Mouse (Mus musculus): ENCODE data around the gene Gm4302. TPM values are rescaled to one million over a fixed set of nuclear protein-coding genes. Genes with fewer than 3 reads are reported as not detected.
"Not testable (repeated sequence)": the region's sequence is repeated elsewhere in the genome, so short reads cannot be mapped to it uniquely, and the experiment has no call there.

The Gm4302 gene
- polyA plus RNA-seq (2015; fragmentation: Nextera tagmentation; extraction: Ambion mirVana), result not detected in 2 replicates

- H3K4me3 ChIP-seq; H3K27ac ChIP-seq (replicated peaks); H3K9ac ChIP-seq (replicated peaks); H3K9me3 ChIP-seq; H3K27me3 ChIP-seq; H3K4me2 ChIP-seq (replicated peaks); ATAC-seq (replicated peaks); H3K4me1 ChIP-seq; H3K36me3 ChIP-seq: not testable (repeated sequence)
- no CpG with 5 or more reads among the region's 3 CpGs for WGBS
Measured at GRCm38 (mm10) chr10:100340536-100340935, at the start of gene Gm4302. Gene Gm4302, plus strand, starts transcription at chr10:100340836.

GRCm38 (mm10) chr10:100296105-100296504 lies 44.5 kb upstream of the Gm4302 start:
- Histone ChIP-seq H3K4me2 (replicated peaks) (no peak overlapping the region), H3K4me1 (no peaks in the 10 kb centered on the region), H3K4me3 (no peak overlapping the region), H3K36me3 (no peaks in the 10 kb centered on the region), H3K9me3 (no peaks in the 10 kb centered on the region), H3K27me3 (no peaks in the 10 kb centered on the region), H3K9ac (replicated peaks) (no peak overlapping the region), H3K27ac (replicated peaks) (no peak overlapping the region)
- 71% methylated on average over 2 of the region's 2 CpGs for WGBS
- no peak for ATAC-seq (replicated peaks)

DNA sequence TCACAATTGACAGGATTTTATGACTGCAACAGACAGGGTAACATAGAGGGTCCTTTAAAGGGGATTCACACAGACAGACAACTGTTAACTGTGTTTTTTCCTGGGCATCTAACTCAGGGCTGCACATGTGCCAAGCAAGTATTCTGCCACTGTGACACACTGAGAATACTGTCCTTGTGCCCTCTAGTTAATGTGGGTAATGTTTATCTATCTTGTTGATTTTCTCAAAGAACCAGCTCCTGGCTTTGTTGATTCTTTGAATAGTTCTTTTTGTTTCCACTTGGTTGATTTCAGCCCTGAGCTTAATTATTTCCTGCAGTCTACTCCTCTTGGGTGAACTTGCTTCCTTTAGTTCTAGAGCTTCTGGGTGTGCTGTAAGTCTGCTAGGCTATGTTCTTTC lies 40.5 kb upstream of the Gm4302 start:
- not testable (repeated sequence) for H3K4me3 ChIP-seq; H3K27ac ChIP-seq (replicated peaks); H3K4me1 ChIP-seq; H3K36me3 ChIP-seq; H3K27me3 ChIP-seq; H3K4me2 ChIP-seq (replicated peaks); ATAC-seq (replicated peaks); H3K9me3 ChIP-seq; H3K9ac ChIP-seq (replicated peaks)

- not testable (repeated sequence) for H3K4me1 ChIP-seq; H3K9ac ChIP-seq (replicated peaks); H3K4me3 ChIP-seq; H3K27me3 ChIP-seq; ATAC-seq (replicated peaks); H3K36me3 ChIP-seq; H3K4me2 ChIP-seq (replicated peaks); H3K27ac ChIP-seq (replicated peaks); H3K9me3 ChIP-seq
- WGBS, result no CpG with 5 or more reads among the region's 2 CpGs
Measured at GRCm38 (mm10) chr10:100335376-100335775, 5.3 kb upstream of the Gm4302 start, which contains the start of gene Gm4301. Gene Gm4301, plus strand, starts transcription at chr10:100335676.

GRCm38 (mm10) chr10:100345672-100346071 lies 5.0 kb downstream of the Gm4302 start, which contains the start of gene Gm4303:
Gene Gm4303, plus strand, starts transcription at chr10:100345972.
- H3K4me3 ChIP-seq; ATAC-seq (replicated peaks); H3K4me1 ChIP-seq; H3K4me2 ChIP-seq (replicated peaks); H3K9me3 ChIP-seq; H3K36me3 ChIP-seq; H3K27me3 ChIP-seq; H3K27ac ChIP-seq (replicated peaks); H3K9ac ChIP-seq (replicated peaks): not testable (repeated sequence)
- WGBS, result no CpG with 5 or more reads among the region's 3 CpGs

GRCm38 (mm10) chr10:100350793-100351192 lies 10.2 kb downstream of the Gm4302 start, which contains the start of gene Gm4305:
Gene Gm4305, plus strand, starts transcription at chr10:100351093.
- H3K27me3 ChIP-seq; H3K27ac ChIP-seq (replicated peaks); H3K4me2 ChIP-seq (replicated peaks); H3K9me3 ChIP-seq; H3K4me3 ChIP-seq; H3K36me3 ChIP-seq; H3K4me1 ChIP-seq; ATAC-seq (replicated peaks); H3K9ac ChIP-seq (replicated peaks): not testable (repeated sequence)
- WGBS, result no CpG with 5 or more reads among the region's 3 CpGs

DNA sequence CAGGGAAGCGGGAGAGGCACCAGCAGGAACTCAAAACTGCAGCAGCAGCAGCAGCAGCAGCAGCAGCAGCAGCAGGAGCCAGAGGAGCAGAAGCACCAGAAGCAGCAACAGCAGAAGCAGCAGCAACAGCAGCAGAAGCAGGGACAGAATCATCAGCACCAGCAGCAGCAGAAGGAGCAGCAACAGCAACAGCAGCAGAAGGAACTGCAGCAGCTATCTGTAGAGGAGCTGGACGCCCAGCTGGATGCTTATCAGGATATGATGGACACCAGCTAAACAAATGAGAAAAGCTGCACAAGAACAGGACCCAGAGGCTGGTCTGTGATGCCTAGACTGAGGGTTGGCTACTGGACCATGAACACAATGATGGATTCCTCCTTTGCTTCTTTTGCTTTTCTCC lies 16.2 kb downstream of the Gm4302 start:
- not testable (repeated sequence) for ATAC-seq (replicated peaks)

GRCm38 (mm10) chr10:100361038-100361437 lies 20.4 kb downstream of the Gm4302 start, which contains the start of gene Gm4307:
Gene Gm4307, plus strand, starts transcription at chr10:100361338.
- not testable (repeated sequence) for H3K4me1 ChIP-seq; H3K9ac ChIP-seq (replicated peaks); H3K36me3 ChIP-seq; H3K4me2 ChIP-seq (replicated peaks); H3K9me3 ChIP-seq; H3K27ac ChIP-seq (replicated peaks); ATAC-seq (replicated peaks); H3K4me3 ChIP-seq; H3K27me3 ChIP-seq
- WGBS, result no CpG with 5 or more reads among the region's 3 CpGs

More for the DNA sequence above, 16.2 kb downstream of the Gm4302 start:
- H3K4me2 ChIP-seq (replicated peaks); H3K4me1 ChIP-seq; H3K27me3 ChIP-seq; H3K36me3 ChIP-seq; H3K9ac ChIP-seq (replicated peaks); H3K9me3 ChIP-seq; H3K4me3 ChIP-seq; H3K27ac ChIP-seq (replicated peaks): not testable (repeated sequence)
- WGBS, result 81% methylated on average over 2 of the region's 2 CpGs

- H3K4me3 ChIP-seq; H3K27ac ChIP-seq (replicated peaks); H3K4me2 ChIP-seq (replicated peaks); H3K27me3 ChIP-seq; H3K4me1 ChIP-seq; H3K9me3 ChIP-seq; ATAC-seq (replicated peaks); H3K9ac ChIP-seq (replicated peaks); H3K36me3 ChIP-seq: not testable (repeated sequence)
- WGBS, result no CpG with 5 or more reads among the region's 2 CpGs
Measured at GRCm38 (mm10) chr10:100382460-100382859, 41.8 kb downstream of the Gm4302 start, which contains the start of gene Gm4312. Gene Gm4312, minus strand, starts transcription at chr10:100382560.

Other genes with a start within 250 kb of the Gm4302 start
- gene Gm4301, start 5.2 kb upstream of the Gm4302 start, polyA plus RNA-seq (2015; fragmentation: Nextera tagmentation; extraction: Ambion mirVana), result not detected in 2 replicates
- gene Gm4303, start 5.1 kb downstream of the Gm4302 start, polyA plus RNA-seq (2015; fragmentation: Nextera tagmentation; extraction: Ambion mirVana), result not detected in 2 replicates
- gene Gm4305, start 10.3 kb downstream of the Gm4302 start, polyA plus RNA-seq (2015; fragmentation: Nextera tagmentation; extraction: Ambion mirVana), result not detected in 2 replicates
- not detected in 2 replicates for gene Gm4307, start 20.5 kb downstream of the Gm4302 start, polyA plus RNA-seq (2015; fragmentation: Nextera tagmentation; extraction: Ambion mirVana)
- not detected in 2 replicates for gene Gm4312, start 41.7 kb downstream of the Gm4302 start, polyA plus RNA-seq (2015; fragmentation: Nextera tagmentation; extraction: Ambion mirVana)
- 9.6 and 10.1 TPM in 2 replicates for gene Tmtc3, start 146.5 kb downstream of the Gm4302 start, polyA plus RNA-seq (2015; fragmentation: Nextera tagmentation; extraction: Ambion mirVana)
- gene Cep290, start 146.7 kb downstream of the Gm4302 start, polyA plus RNA-seq (2015; fragmentation: Nextera tagmentation; extraction: Ambion mirVana), result 6.9 and 7.7 TPM in 2 replicates
- gene 4930430F08Rik, start 249.6 kb downstream of the Gm4302 start, polyA plus RNA-seq (2015; fragmentation: Nextera tagmentation; extraction: Ambion mirVana), result 13.9 and 15.2 TPM in 2 replicates
- not detected in 2 replicates for gene 1700017N19Rik, start 249.6 kb downstream of the Gm4302 start, polyA plus RNA-seq (2015; fragmentation: Nextera tagmentation; extraction: Ambion mirVana)